Mouse (Mus musculus) myocyte (in vitro differentiated cells): Measurements from ENCODE around the gene Tacr2.

Source experiments
- CEBPB ChIP-seq: IDR thresholded peaks from 2 replicates; pipeline ENCODE4 v1.6.1; 2011; ENCODE audit warnings: mild to moderate bottlenecking, moderate library complexity; ENCODE audit not compliant: poor library complexity, insufficient read depth, severe bottlenecking
- E2F4 ChIP-seq: IDR thresholded peaks from one replicate; pipeline ENCODE4 v1.6.1; 2011; ENCODE audit warnings: mild to moderate bottlenecking, control low read depth, moderate library complexity; ENCODE audit not compliant: insufficient read depth
- POLR2A ChIP-seq: IDR thresholded peaks from one replicate; pipeline ENCODE4 v1.6.1; 2011; ENCODE audit warnings: low read depth, mild to moderate bottlenecking, control low read depth, moderate library complexity; ENCODE audit not compliant: insufficient read length
- POLR2AphosphoS2 ChIP-seq: IDR thresholded peaks from one replicate; pipeline ENCODE4 v1.6.1; 2011; ENCODE audit warnings: low read depth, control low read depth; ENCODE audit not compliant: insufficient read length
- REST ChIP-seq: IDR thresholded peaks from one replicate; pipeline ENCODE4 v1.6.1; 2011; ENCODE audit warnings: mild to moderate bottlenecking, control low read depth, moderate library complexity; ENCODE audit not compliant: insufficient read depth, insufficient read length
- SRF ChIP-seq: IDR thresholded peaks from one replicate; pipeline ENCODE4 v1.6.1; 2011; ENCODE audit warnings: low read depth; ENCODE audit not compliant: control insufficient read depth, insufficient read length
- USF1 ChIP-seq: IDR thresholded peaks from one replicate; pipeline ENCODE4 v1.6.1; 2011; ENCODE audit warnings: low read depth, mild to moderate bottlenecking, control low read depth, moderate library complexity

- no peak for TF ChIP-seq E2F4
- TF ChIP-seq POLR2A: no peak
- TF ChIP-seq USF1: no peak
- TF ChIP-seq REST: no peak
- no peak for TF ChIP-seq POLR2AphosphoS2
- TF ChIP-seq CEBPB: no peak
- TF ChIP-seq SRF: no peak
Observed at GRCm38 (mm10) chr10:62296086-62296872, 44.0 kb downstream of the Tacr2 start.
